Mouse (Mus musculus) E14TG2a.4 (cell line): ENCODE data around the gene Spert.

Experiments used
- H3K27me3 ChIP-seq: 2 replicates; pipeline ENCODE4 v1.6.1; 2014; ENCODE audit warnings: low read length, control low read depth; ENCODE audit not compliant: insufficient read depth
- H3K36me3 ChIP-seq: 2 replicates; pipeline ENCODE4 v1.6.1; 2014; ENCODE audit warnings: low read length, control low read depth; ENCODE audit not compliant: insufficient read depth
- H3K4me1 ChIP-seq: replicated peaks from 2 replicates; pipeline ENCODE4 v1.6.1; 2014; ENCODE audit warnings: low read depth, low read length, control low read depth
- H3K4me3 ChIP-seq: replicated peaks from 2 replicates; pipeline ENCODE4 v1.5.1; 2014; ENCODE audit warnings: mild to moderate bottlenecking, low read length
- H3K9me3 ChIP-seq: 2 replicates; pipeline ENCODE4 v1.6.1; 2014; ENCODE audit warnings: low read length, control low read depth
- CTCF ChIP-seq: conservative IDR thresholded peaks from 2 replicates; pipeline ENCODE4 v1.5.1; 2014; ENCODE audit warnings: low read length
- NANOG ChIP-seq: IDR thresholded peaks from 2 replicates; pipeline ENCODE4 v1.6.1; 2014; ENCODE audit warnings: borderline replicate concordance, low read length, mixed read lengths
- POU5F1 ChIP-seq: IDR thresholded peaks from 2 replicates; pipeline ENCODE4 v1.6.1; 2014; ENCODE audit warnings: low read length, borderline replicate concordance

Gene Spert

GRCm38 (mm10) chr14:75592978-75593377, at the start of gene Spert:
TSS of gene Spert (minus strand) at chr14:75593116.
- no peaks in the 10 kb centered on the region for H3K36me3 ChIP-seq

DNA sequence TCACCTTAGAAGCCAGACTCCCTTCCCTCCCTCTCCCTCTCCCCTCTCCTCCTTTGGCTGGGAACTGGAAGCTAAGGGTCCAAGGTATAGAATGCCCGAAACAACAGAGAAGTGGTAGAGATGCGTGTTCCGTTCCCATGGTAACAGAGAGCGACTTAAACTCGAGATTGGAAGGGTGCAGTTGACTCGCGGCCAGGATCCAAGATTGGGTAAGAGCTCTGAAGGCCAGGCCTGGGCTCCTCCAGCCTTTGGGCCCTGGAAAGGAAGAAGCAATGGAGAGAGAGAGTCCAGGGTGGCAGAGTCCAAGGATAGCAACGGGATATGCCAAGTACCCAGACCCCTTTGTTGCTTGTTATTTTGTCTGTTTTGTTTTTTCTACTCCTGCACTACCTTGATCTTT, 49.2 kb upstream of the Spert start, which contains the start of gene Erich6b:
Gene Erich6b (plus strand): TSS at position 180 of the 400 bp plus-strand sequence.
- Histone ChIP-seq H3K27me3 (no peaks in the 10 kb centered on the region), H3K4me3 (no peak within 1 kb of the TSS), H3K4me1 (0 out of 2 replicates have a peak, but pooled peaks cover 1% of the 10 kb centered on the region), H3K36me3 (no peaks in the 10 kb centered on the region), H3K9me3 (no peaks in the 10 kb centered on the region)
- TF ChIP-seq CTCF, result no peak

More at GRCm38 (mm10) chr14:75592978-75593377, at the start of gene Spert:
- Histone ChIP-seq H3K4me1 (no peaks in the 10 kb centered on the region), H3K27me3 (no peaks in the 10 kb centered on the region), H3K9me3 (no peaks in the 10 kb centered on the region), H3K4me3 (no peak within 1 kb of the TSS)
- TF ChIP-seq NANOG (no peak), CTCF (no peak)

DNA sequence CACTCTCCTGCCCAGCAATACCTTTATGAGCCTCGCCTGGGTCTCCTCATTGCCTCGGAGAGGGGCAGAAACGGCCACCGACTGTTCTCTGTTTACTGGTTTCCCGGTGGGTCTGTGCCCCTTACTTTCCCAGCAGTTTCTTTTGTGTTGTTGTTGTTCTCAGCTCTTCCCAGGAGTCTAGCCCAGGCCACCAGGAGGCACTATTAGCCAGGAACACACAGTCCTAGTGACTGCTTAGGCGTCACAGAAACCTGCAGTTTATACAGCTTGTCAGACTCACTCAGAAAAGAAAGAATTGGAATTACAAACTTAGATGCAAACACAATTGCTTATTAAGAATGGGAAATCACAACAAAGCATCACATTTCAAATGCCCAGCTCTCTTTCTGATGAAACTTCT, 48.5 kb upstream of the Spert start:
- H3K4me3 ChIP-seq, result no peak overlapping the region
- no peaks in the 10 kb centered on the region for H3K27me3 ChIP-seq
- no peaks in the 10 kb centered on the region for H3K4me1 ChIP-seq
- no peaks in the 10 kb centered on the region for H3K9me3 ChIP-seq
- H3K36me3 ChIP-seq, result no peaks in the 10 kb centered on the region
- TF ChIP-seq CTCF (peak; percentile 27), NANOG (no peak), POU5F1 (no peak)

GRCm38 (mm10) chr14:75640846-75641245, 47.9 kb upstream of the Spert start:
- no peaks in the 10 kb centered on the region for H3K36me3 ChIP-seq
- H3K9me3 ChIP-seq, result no peaks in the 10 kb centered on the region

GRCm38 (mm10) chr14:75637641-75638040, 44.7 kb upstream of the Spert start:
- H3K4me1 ChIP-seq, result no peaks in the 10 kb centered on the region
- H3K36me3 ChIP-seq, result no peaks in the 10 kb centered on the region
- no peaks in the 10 kb centered on the region for H3K27me3 ChIP-seq
- H3K9me3 ChIP-seq, result no peaks in the 10 kb centered on the region
- H3K4me3 ChIP-seq, result no peak overlapping the region
- TF ChIP-seq POU5F1 (no peak), NANOG (no peak), CTCF (no peak)

More at GRCm38 (mm10) chr14:75640846-75641245, 47.9 kb upstream of the Spert start:
- H3K27me3 ChIP-seq, result no peaks in the 10 kb centered on the region
- TF ChIP-seq NANOG, result no peak
- TF ChIP-seq POU5F1, result no peak
- no peak for TF ChIP-seq CTCF
- no peak overlapping the region for H3K4me3 ChIP-seq
- H3K4me1 ChIP-seq, result no peaks in the 10 kb centered on the region

- Histone ChIP-seq H3K27me3 (no peaks in the 10 kb centered on the region), H3K4me3 (no peak overlapping the region), H3K4me1 (no peaks in the 10 kb centered on the region), H3K9me3 (peaks cover 9% of the 10 kb centered on the region), H3K36me3 (no peaks in the 10 kb centered on the region)
- TF ChIP-seq NANOG (no peak), POU5F1 (no peak), CTCF (no peak)
These were observed 43.2 kb upstream of the Spert start for GRCm38 (mm10) chr14:75636107-75636506.

GRCm38 (mm10) chr14:75635350-75635749, 42.4 kb upstream of the Spert start:
- no peaks in the 10 kb centered on the region for H3K27me3 ChIP-seq
- TF ChIP-seq CTCF (no peak), NANOG (no peak), POU5F1 (no peak)
- peaks cover 15% of the 10 kb centered on the region for H3K9me3 ChIP-seq
- no peak overlapping the region for H3K4me3 ChIP-seq
- H3K36me3 ChIP-seq, result no peaks in the 10 kb centered on the region
- H3K4me1 ChIP-seq, result no peaks in the 10 kb centered on the region

- H3K9me3 ChIP-seq, result peaks cover 15% of the 10 kb centered on the region
- no peak overlapping the region for H3K4me3 ChIP-seq
- TF ChIP-seq CTCF (no peak), NANOG (no peak), POU5F1 (no peak)
- no peaks in the 10 kb centered on the region for H3K36me3 ChIP-seq
- no peaks in the 10 kb centered on the region for H3K4me1 ChIP-seq
- H3K27me3 ChIP-seq, result no peaks in the 10 kb centered on the region
These were observed 36.0 kb upstream of the Spert start for GRCm38 (mm10) chr14:75628870-75629269.

- TF ChIP-seq NANOG, result no peak
- no peak for TF ChIP-seq CTCF
- no peak for TF ChIP-seq POU5F1
- Histone ChIP-seq H3K4me3 (no peak overlapping the region), H3K36me3 (no peaks in the 10 kb centered on the region), H3K4me1 (no peaks in the 10 kb centered on the region), H3K9me3 (no peaks in the 10 kb centered on the region), H3K27me3 (no peaks in the 10 kb centered on the region)
These were observed 30.1 kb upstream of the Spert start for GRCm38 (mm10) chr14:75622984-75623383.
